In genomic region chrX:48285651-48286021, GRCm38 (mm10) we compare ENCODE assay signal across 8 mouse cellular contexts. TPM values are rescaled to one million over a fixed set of nuclear protein-coding genes. Genes with fewer than 3 reads are reported as not detected.
DNase-seq lines count a peak whose midpoint lies in the region; ATAC-seq and TF ChIP-seq lines count a peak whose summit lies in the region.

No protein-coding gene starts in this region.

- H3K4me3 ChIP-seq in forebrain, embryonic 12.5 days (replicated peaks) = peak overlapping the region; percentile 46
- H3K4me3 ChIP-seq in hindbrain, embryonic 11.5 days (ENCODE audit: low read depth, low read length) = peak overlapping the region; percentile 43
- peak overlapping the region; percentile 46 for H3K4me3 ChIP-seq in limb, embryonic 14.5 days (replicated peaks; ENCODE audit: low read length)
- H3K4me3 ChIP-seq in neural tube, embryonic 12.5 days = peak overlapping the region; percentile 33

- H3K27me3 ChIP-seq in forebrain, embryonic 12.5 days = peaks cover 3% of the 10 kb centered on the region; the same call in 1 of the 2 replicates
- 0 out of 2 replicates have a peak, but pooled peaks cover 2% of the 10 kb centered on the region for H3K27me3 ChIP-seq in hindbrain, embryonic 11.5 days (ENCODE audit: control insufficient read depth, insufficient read depth, low read length)
- H3K27me3 ChIP-seq in limb, embryonic 14.5 days (ENCODE audit: control insufficient read depth, insufficient read depth, low read length) = no peaks in the 10 kb centered on the region
- H3K27me3 ChIP-seq in neural tube, embryonic 12.5 days (replicated peaks) = no peaks in the 10 kb centered on the region

- peak; percentile 58 for DNase-seq in kidney, adult 18-20 months
- no peak for DNase-seq in kidney, postnatal 36 days
- DNase-seq in MEL-GATA-1-ER (ENCODE audit: extremely low read depth, low read depth) = peak; percentile 21
- DNase-seq in hindbrain, embryonic 11.5 days (ENCODE audit: low spot score) = peak; percentile 60
- DNase-seq in limb, embryonic 14.5 days (ENCODE audit: low spot score) = no peak
- no peak for DNase-seq in retina, postnatal 1 day

- peak; percentile 75 for ATAC-seq in forebrain, embryonic 12.5 days (ENCODE audit: low FRiP score)
- peak; percentile 74 for ATAC-seq in hindbrain, embryonic 11.5 days (ENCODE audit: low FRiP score)
- peak; percentile 66; the same call in 1 of the 2 replicates for ATAC-seq in limb, embryonic 14.5 days (ENCODE audit: low FRiP score, low read depth)
- ATAC-seq in neural tube, embryonic 12.5 days (ENCODE audit: low FRiP score, low read depth) = peak; percentile 52; the same call in 1 of the 2 replicates

- H3K9ac ChIP-seq in forebrain, embryonic 12.5 days = peak overlapping the region; percentile 55
- peak overlapping the region; percentile 60 for H3K9ac ChIP-seq in hindbrain, embryonic 11.5 days (ENCODE audit: low read depth, low read length)
- H3K9ac ChIP-seq in limb, embryonic 14.5 days (ENCODE audit: low read depth, low read length, severe bottlenecking) = peak overlapping the region; percentile 36; the same call in 1 of the 2 replicates
- H3K9ac ChIP-seq in neural tube, embryonic 12.5 days = peak overlapping the region; percentile 60; the same call in 1 of the 2 replicates

- H3K27ac ChIP-seq in forebrain, embryonic 12.5 days = peak overlapping the region; percentile 53; the same call in 1 of the 2 replicates
- no peak overlapping the region for H3K27ac ChIP-seq in hindbrain, embryonic 11.5 days (ENCODE audit: low read depth, low read length)
- H3K27ac ChIP-seq in limb, embryonic 14.5 days (replicated peaks; ENCODE audit: low read depth, low read length) = 0 out of 2 replicates have a peak overlapping the region, but pooled peaks have one; percentile 38
- no peak overlapping the region for H3K27ac ChIP-seq in neural tube, embryonic 12.5 days

- no peak for TF ChIP-seq POLR2A in limb, embryonic 14.5 days (IDR thresholded peaks at IDR 0.05; ENCODE audit: borderline replicate concordance, extremely low read depth, insufficient read depth, insufficient read length)

- WGBS in forebrain, embryonic 12.5 days = 15% methylated on average over 25 of the region's 34 CpGs
- 24% methylated on average over 17 of the region's 34 CpGs for WGBS in hindbrain, embryonic 11.5 days
- 32% methylated on average over 27 of the region's 34 CpGs for WGBS in limb, embryonic 14.5 days
- 24% methylated on average over 26 of the region's 34 CpGs for WGBS in neural tube, embryonic 12.5 days

- H3K4me1 ChIP-seq in forebrain, embryonic 12.5 days = peaks cover 3% of the 10 kb centered on the region; the same call in 1 of the 2 replicates
- no peaks in the 10 kb centered on the region for H3K4me1 ChIP-seq in hindbrain, embryonic 11.5 days (replicated peaks; ENCODE audit: control insufficient read depth, insufficient read depth, low read length)
- H3K4me1 ChIP-seq in limb, embryonic 14.5 days (ENCODE audit: control insufficient read depth, insufficient read depth, low read length) = no peaks in the 10 kb centered on the region
- no peaks in the 10 kb centered on the region for H3K4me1 ChIP-seq in neural tube, embryonic 12.5 days

- H3K36me3 ChIP-seq in forebrain, embryonic 12.5 days (replicated peaks) = peaks cover 9% of the 10 kb centered on the region; the same call in 1 of the 2 replicates
- H3K36me3 ChIP-seq in hindbrain, embryonic 11.5 days (ENCODE audit: control insufficient read depth, insufficient read depth, low read length) = no peaks in the 10 kb centered on the region
- H3K36me3 ChIP-seq in limb, embryonic 14.5 days (ENCODE audit: control insufficient read depth, insufficient read depth, low read length) = 0 out of 2 replicates have a peak, but pooled peaks cover 9% of the 10 kb centered on the region
- no peaks in the 10 kb centered on the region; the same call in 1 of the 2 replicates for H3K36me3 ChIP-seq in neural tube, embryonic 12.5 days

- H3K4me2 ChIP-seq in forebrain, embryonic 12.5 days = peak overlapping the region; percentile 56
- peak overlapping the region; percentile 50 for H3K4me2 ChIP-seq in hindbrain, embryonic 11.5 days (replicated peaks; ENCODE audit: low read depth, low read length)
- peak overlapping the region; percentile 54 for H3K4me2 ChIP-seq in limb, embryonic 14.5 days (replicated peaks; ENCODE audit: low read depth, low read length, severe bottlenecking)
- peak overlapping the region; percentile 58 for H3K4me2 ChIP-seq in neural tube, embryonic 12.5 days (replicated peaks)

- no peaks in the 10 kb centered on the region for H3K9me3 ChIP-seq in forebrain, embryonic 12.5 days
- H3K9me3 ChIP-seq in hindbrain, embryonic 11.5 days (ENCODE audit: control insufficient read depth, low read length) = no peaks in the 10 kb centered on the region
- no peaks in the 10 kb centered on the region for H3K9me3 ChIP-seq in limb, embryonic 14.5 days (ENCODE audit: control insufficient read depth, low read length)
- H3K9me3 ChIP-seq in neural tube, embryonic 12.5 days = no peaks in the 10 kb centered on the region

RNA-seq across cellular contexts. Expression of gene Utp14a, which starts 29.0 kb away (rescaled TPM):
- 24.6 and 25.1 TPM in 2 replicates for polyA plus RNA-seq in forebrain, embryonic 12.5 days (2016; fragmentation: Nextera tagmentation; extraction: Ambion mirVana)
- polyA plus RNA-seq in hindbrain, embryonic 11.5 days (2014; fragmentation: Nextera tagmentation; extraction: Ambion mirVana) = 20.3 and 23.4 TPM in 2 replicates
- polyA plus RNA-seq in limb, embryonic 14.5 days (2012; rRNA removed) = 13.6 and 20.9 TPM in 2 replicates
- 19.0 and 21.0 TPM in 2 replicates for polyA plus RNA-seq in limb, embryonic 14.5 days (2014; fragmentation: Nextera tagmentation; extraction: Ambion mirVana)
- polyA plus RNA-seq in neural tube, embryonic 12.5 days (2016; fragmentation: Nextera tagmentation; extraction: Ambion mirVana) = 18.3 and 21.0 TPM in 2 replicates

RNA-seq across cellular contexts. Expression of gene Bcorl1, which starts 55.5 kb away (rescaled TPM):
- 6.4 and 6.7 TPM in 2 replicates for polyA plus RNA-seq in forebrain, embryonic 12.5 days (2016; fragmentation: Nextera tagmentation; extraction: Ambion mirVana)
- polyA plus RNA-seq in hindbrain, embryonic 11.5 days (2014; fragmentation: Nextera tagmentation; extraction: Ambion mirVana) = 5.6 and 8.2 TPM in 2 replicates
- 7.9 and 8.6 TPM in 2 replicates for polyA plus RNA-seq in limb, embryonic 14.5 days (2012; rRNA removed)
- polyA plus RNA-seq in limb, embryonic 14.5 days (2014; fragmentation: Nextera tagmentation; extraction: Ambion mirVana) = 6.8 and 6.9 TPM in 2 replicates
- polyA plus RNA-seq in neural tube, embryonic 12.5 days (2016; fragmentation: Nextera tagmentation; extraction: Ambion mirVana) = 5.4 and 5.9 TPM in 2 replicates

Comparison
In these comparisons a context has a peak if more than half of its experiments do, and no peak if none do; other contexts are left out.
1. DNase-seq: peak in kidney, adult 18-20 months (single experiment), MEL-GATA-1-ER (single experiment) and hindbrain, embryonic 11.5 days (single experiment); none in kidney, postnatal 36 days (0 of 2), limb, embryonic 14.5 days (single experiment) and retina, postnatal 1 day (single experiment).
2. H3K27ac ChIP-seq: peak in forebrain, embryonic 12.5 days (single experiment) and limb, embryonic 14.5 days (single experiment); none in hindbrain, embryonic 11.5 days (single experiment) and neural tube, embryonic 12.5 days (single experiment).
3. Peak in every context shown above with its lines, with median percentiles within 50 percentile points of each other: ATAC-seq, H3K4me2 ChIP-seq, H3K4me3 ChIP-seq and H3K9ac ChIP-seq.